Mouse (Mus musculus) stomach, postnatal 0 days (tissue): Measurements from ENCODE around the gene Rfxank. TPM values are rescaled to one million over a fixed set of nuclear protein-coding genes. Genes with fewer than 3 reads are reported as not detected.

ENCODE experiments used
- ATAC-seq: fragments of 200-750 bp; cut with Nextera tagmentation; 2 replicates; pipeline ENCODE4 v1.8.0; 2017; ENCODE audit not compliant: low FRiP score, low TSS enrichment
- DNase-seq: peaks from one replicate; pipeline ENCODE4 v3.0.0-alpha.2; 2016; ENCODE audit warnings: low spot score
- H3K27ac ChIP-seq: fragments of 300-500 bp; sonication (generic); replicated peaks from 2 replicates; pipeline ENCODE4 v1.5.1; 2014; ENCODE audit warnings: mild to moderate bottlenecking, control low read depth
- H3K27me3 ChIP-seq: fragments of 300-500 bp; sonication (generic); 2 replicates; pipeline ENCODE4 v1.6.1; 2014; ENCODE audit warnings: low read length; ENCODE audit not compliant: control insufficient read depth, insufficient read depth
- H3K36me3 ChIP-seq: fragments of 300-500 bp; sonication (generic); 2 replicates; pipeline ENCODE4 v1.6.1; 2014; ENCODE audit warnings: low read length, mixed read lengths; ENCODE audit not compliant: control insufficient read depth, insufficient read depth
- H3K4me1 ChIP-seq: fragments of 300-500 bp; sonication (generic); replicated peaks from 2 replicates; pipeline ENCODE4 v1.6.1; 2014; ENCODE audit warnings: antibody characterized with exemption; ENCODE audit not compliant: control insufficient read depth, insufficient read depth
- H3K4me2 ChIP-seq: fragments of 300-500 bp; sonication (generic); replicated peaks from 2 replicates; pipeline ENCODE4 v1.6.1; 2014; ENCODE audit warnings: low read depth, mild to moderate bottlenecking, control low read depth, moderate library complexity
- H3K4me3 ChIP-seq: fragments of 300-500 bp; sonication (generic); 2 replicates; pipeline ENCODE4 v1.5.1; 2014; ENCODE audit warnings: low read depth, low read length, control low read depth
- H3K9ac ChIP-seq: fragments of 300-500 bp; sonication (generic); 2 replicates; pipeline ENCODE4 v1.6.1; 2014; ENCODE audit warnings: mild to moderate bottlenecking, low read length, control low read depth, mixed read lengths
- H3K9me3 ChIP-seq: fragments of 300-500 bp; sonication (generic); 2 replicates; pipeline ENCODE4 v1.6.1; 2016; ENCODE audit warnings: low read length; ENCODE audit not compliant: control insufficient read depth
- CTCF ChIP-seq: IDR thresholded peaks from 2 replicates; pipeline ENCODE4 v1.5.1; 2016; ENCODE audit warnings: antibody characterized with exemption, low read depth, mild to moderate bottlenecking, moderate library complexity
- EP300 ChIP-seq: optimal IDR thresholded peaks from 2 replicates; pipeline ENCODE3; 2016; ENCODE audit warnings: antibody characterized with exemption
- WGBS: fragments of 180-500 bp; shearing (Covaris S2); extraction: QIAGEN DNeasy Blood & Tissue Kit; methylation state at CpG from one replicate; pipeline ENCODE4 v1.1.7; 2014; 5-methylcytosine and 5-hydroxymethylcytosine counted together
- polyA plus RNA-seq: library from polyadenylated mRNA; unstranded; fragments of >200 nt; fragmentation: Nextera tagmentation; extraction: Ambion mirVana; gene quantifications from 2 replicates; pipeline ENCODE4 v1.2.1, GENCODE M21; 2015

The Rfxank gene
- polyA plus RNA-seq, 1 experiment from 2014 or later = 8.9 TPM

DNA sequence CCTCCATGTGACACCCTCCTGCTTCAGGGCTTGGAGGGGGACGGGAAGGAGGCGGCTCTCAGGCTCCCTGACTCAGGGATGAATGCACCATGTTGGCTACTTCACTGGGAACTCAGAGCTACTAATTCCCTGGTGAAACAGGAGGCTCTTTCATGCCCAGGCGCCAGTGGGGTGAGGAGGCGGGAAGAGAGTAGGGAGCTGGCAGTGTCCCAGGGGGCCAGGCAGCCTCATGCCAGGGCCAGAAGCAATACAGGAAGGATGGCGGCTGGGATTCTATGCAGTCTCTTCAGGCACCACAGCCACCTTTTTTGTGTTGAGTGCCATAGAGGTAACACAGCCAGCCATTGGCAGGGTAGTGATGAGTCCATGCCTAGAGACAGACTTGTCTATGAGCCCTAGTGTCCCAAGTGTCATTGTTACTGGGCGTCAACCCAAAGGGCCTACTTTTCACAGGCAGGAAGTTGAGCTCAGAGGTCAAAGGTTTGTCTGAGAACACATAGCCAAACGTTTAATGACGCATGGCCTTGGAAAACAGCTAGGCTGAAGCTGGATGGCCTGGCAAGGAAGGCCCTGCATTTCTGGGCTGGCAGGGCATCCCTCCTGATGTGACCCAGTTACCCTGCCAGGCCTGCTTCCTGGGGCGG is 9.5 kb downstream of the Rfxank start:
- 54% methylated on average over 9 of the region's 9 CpGs for WGBS
- DNase-seq (peak; percentile 38), ATAC-seq (no peak)
- no peaks in the 10 kb centered on the region for H3K9me3 ChIP-seq
- H3K9ac ChIP-seq = no peak overlapping the region
- H3K36me3 ChIP-seq = peaks cover 6% of the 10 kb centered on the region
- H3K4me2 ChIP-seq = no peak overlapping the region
- H3K4me3 ChIP-seq = no peak overlapping the region
- no peak overlapping the region for H3K27ac ChIP-seq
- H3K27me3 ChIP-seq = no peaks in the 10 kb centered on the region
- H3K4me1 ChIP-seq = no peaks in the 10 kb centered on the region; the same call in 1 of the 2 replicates
- TF ChIP-seq EP300 = no peak
- no peak for TF ChIP-seq CTCF

DNA sequence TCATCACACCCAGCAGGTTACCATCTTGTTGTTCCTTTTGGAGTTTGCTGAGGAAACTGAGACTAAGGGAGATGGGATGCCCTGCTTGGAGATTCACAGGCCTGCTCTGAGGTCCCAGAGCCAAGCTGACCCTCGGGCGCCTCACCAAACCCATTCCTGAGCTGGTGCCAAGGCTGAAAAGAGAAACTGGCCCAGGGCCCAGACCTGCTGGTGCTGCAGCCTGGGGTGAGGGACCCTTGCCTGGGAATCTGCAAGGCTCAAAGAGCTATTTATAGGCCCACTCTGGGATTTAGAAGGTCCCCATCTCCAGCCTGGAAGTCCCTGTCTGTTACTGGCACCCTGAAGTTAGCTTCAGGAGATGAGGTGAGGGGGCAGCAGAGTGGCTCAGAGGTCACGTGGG is 10.5 kb downstream of the Rfxank start:
- no peaks in the 10 kb centered on the region for H3K27me3 ChIP-seq
- 61% methylated on average over 3 of the region's 3 CpGs for WGBS
- H3K4me2 ChIP-seq = no peak overlapping the region
- H3K4me1 ChIP-seq = no peaks in the 10 kb centered on the region; the same call in 1 of the 2 replicates
- H3K27ac ChIP-seq = no peak overlapping the region
- no peak for TF ChIP-seq EP300
- TF ChIP-seq CTCF = no peak
- DNase-seq (no peak), ATAC-seq (no peak)
- H3K4me3 ChIP-seq = no peak overlapping the region
- H3K36me3 ChIP-seq = peaks cover 2% of the 10 kb centered on the region; the same call in 1 of the 2 replicates
- H3K9me3 ChIP-seq = no peaks in the 10 kb centered on the region
- no peak overlapping the region for H3K9ac ChIP-seq

DNA sequence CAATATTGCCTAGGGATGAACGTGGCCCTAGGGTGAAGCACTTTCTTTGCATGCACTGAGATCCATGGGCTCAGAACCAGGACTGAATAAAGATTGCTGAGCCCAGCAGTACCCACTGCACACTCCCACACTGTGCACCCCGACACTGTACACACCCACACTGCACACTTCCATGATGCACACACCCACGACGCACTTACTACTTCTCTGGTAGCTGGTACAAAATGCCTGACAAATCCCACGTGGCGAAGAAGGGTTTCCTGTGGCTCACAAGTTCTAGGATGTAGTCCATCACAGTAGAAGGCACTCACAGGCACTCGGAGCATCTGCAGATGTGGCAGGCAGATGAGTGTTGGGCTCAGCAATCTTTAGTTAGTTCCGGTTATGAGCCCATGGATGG is 14.0 kb downstream of the Rfxank start:
- no peak overlapping the region for H3K27ac ChIP-seq
- DNase-seq = no peak
- no peak overlapping the region for H3K4me3 ChIP-seq
- H3K36me3 ChIP-seq = no peaks in the 10 kb centered on the region
- no peak overlapping the region for H3K4me2 ChIP-seq
- no peak overlapping the region for H3K9ac ChIP-seq
- TF ChIP-seq CTCF (no peak), EP300 (no peak)
- ATAC-seq = no peak
- H3K4me1 ChIP-seq = no peaks in the 10 kb centered on the region
- no peaks in the 10 kb centered on the region for H3K27me3 ChIP-seq
- no peaks in the 10 kb centered on the region for H3K9me3 ChIP-seq
- 57% methylated on average over 8 of the region's 8 CpGs for WGBS

DNA sequence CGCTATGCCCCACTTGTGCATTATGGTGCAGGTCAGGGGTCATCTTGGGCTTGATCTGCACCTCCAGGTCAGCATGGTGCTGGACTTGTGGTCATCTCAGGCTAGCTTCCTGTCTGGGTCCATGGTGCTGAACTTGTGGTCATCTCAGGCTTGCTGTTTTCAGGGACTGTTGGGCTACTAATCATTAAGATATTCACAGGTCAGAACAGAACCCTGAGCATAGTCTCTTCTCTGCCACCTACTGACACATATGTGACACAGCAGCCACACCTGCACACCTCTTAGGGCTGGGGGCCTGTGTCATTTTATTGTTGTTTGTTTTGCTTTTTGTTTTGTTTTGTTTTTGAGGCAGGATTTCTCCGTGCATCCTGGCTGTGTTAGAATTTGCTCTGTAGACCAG is 16.1 kb downstream of the Rfxank start:
- Histone ChIP-seq H3K4me2 (no peak overlapping the region), H3K4me3 (no peak overlapping the region), H3K4me1 (no peaks in the 10 kb centered on the region), H3K27me3 (no peaks in the 10 kb centered on the region), H3K9me3 (no peaks in the 10 kb centered on the region), H3K27ac (no peak overlapping the region), H3K36me3 (no peaks in the 10 kb centered on the region), H3K9ac (no peak overlapping the region)
- 50% methylated on average over 2 of the region's 2 CpGs for WGBS
- TF ChIP-seq CTCF (peak; percentile 68), EP300 (no peak)
- no peak for DNase-seq
- ATAC-seq = 0 out of 2 replicates have a peak, but pooled peaks have one; percentile 36

DNA sequence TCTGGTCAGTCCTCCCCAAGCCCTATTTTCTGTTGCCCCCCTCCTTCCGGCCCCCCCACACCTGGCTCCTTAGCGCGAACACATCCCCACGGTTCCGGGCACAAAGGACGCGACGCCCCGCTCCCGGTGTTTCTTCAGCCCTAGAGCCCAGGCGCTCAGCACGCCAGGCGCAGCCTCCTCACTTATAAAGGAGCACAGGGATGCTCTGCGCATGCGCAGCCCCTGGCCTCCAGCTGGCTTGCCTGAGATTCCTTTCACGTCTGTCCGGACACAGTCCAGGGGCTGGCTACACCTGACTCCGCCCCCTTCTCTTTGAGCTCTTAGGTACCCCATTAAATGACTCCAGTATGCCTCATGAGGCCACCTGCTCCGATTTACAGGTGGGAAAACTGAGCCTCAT is 18.3 kb downstream of the Rfxank start, which contains the start of gene Ncan:
Ncan (minus strand) TSS at position 207 of the 400 bp plus-strand sequence.
- H3K4me1 ChIP-seq = no peaks in the 10 kb centered on the region
- H3K36me3 ChIP-seq = no peaks in the 10 kb centered on the region
- WGBS = 1% methylated on average over 19 of the region's 19 CpGs
- ATAC-seq = peak; percentile 56; the same call in 1 of the 2 replicates
- H3K27ac ChIP-seq = no peak within 1 kb of the TSS
- no peak within 1 kb of the TSS for H3K4me3 ChIP-seq
- TF ChIP-seq CTCF (no peak), EP300 (no peak)
- peak; percentile 57 for DNase-seq
- H3K9me3 ChIP-seq = no peaks in the 10 kb centered on the region
- H3K27me3 ChIP-seq = no peaks in the 10 kb centered on the region
- no peak within 1 kb of the TSS for H3K9ac ChIP-seq
- no peak within 1 kb of the TSS for H3K4me2 ChIP-seq
